Mouse (Mus musculus): Measurements from ENCODE around the gene Cadps2. TPM values are rescaled to one million over a fixed set of nuclear protein-coding genes. Genes with fewer than 3 reads are reported as not detected.

The Cadps2 gene
- polyA plus RNA-seq, 1 experiment from 2014 or later = 2.6 TPM

GRCm38 (mm10) chr6:23243821-23244760 lies 595.1 kb downstream of the Cadps2 start:
- peak; percentile 45 for DNase-seq (ENCODE audit: low spot score)
- Histone ChIP-seq H3K27me3 (ENCODE audit: low read depth, poor library complexity, severe bottlenecking) (peaks cover 84% of the 10 kb centered on the region), H3K4me3 (no peak overlapping the region), H3K27ac (no peak overlapping the region), H3K9me3 (replicated peaks) (no peaks in the 10 kb centered on the region), H3K36me3 (no peaks in the 10 kb centered on the region), H3K4me1 (peaks cover 19% of the 10 kb centered on the region)
- WGBS = 2% methylated on average over 15 of the region's 15 CpGs

Other genes starting within 250 kb of the Cadps2 start
- not detected in 2 replicates for gene Rnf133, start 189.1 kb downstream of the Cadps2 start, polyA plus RNA-seq (2016; fragmentation: Nextera tagmentation; extraction: Ambion mirVana)
- gene Rnf148, start 184.3 kb downstream of the Cadps2 start, polyA plus RNA-seq (2016; fragmentation: Nextera tagmentation; extraction: Ambion mirVana) = not detected in 2 replicates
- gene Tas2r118, start 130.6 kb upstream of the Cadps2 start, polyA plus RNA-seq (2016; fragmentation: Nextera tagmentation; extraction: Ambion mirVana) = not detected in 2 replicates

All from limb, embryonic 10.5 days (tissue).